ENCODE assay signal across 16 mouse cellular contexts in the genomic region with DNA sequence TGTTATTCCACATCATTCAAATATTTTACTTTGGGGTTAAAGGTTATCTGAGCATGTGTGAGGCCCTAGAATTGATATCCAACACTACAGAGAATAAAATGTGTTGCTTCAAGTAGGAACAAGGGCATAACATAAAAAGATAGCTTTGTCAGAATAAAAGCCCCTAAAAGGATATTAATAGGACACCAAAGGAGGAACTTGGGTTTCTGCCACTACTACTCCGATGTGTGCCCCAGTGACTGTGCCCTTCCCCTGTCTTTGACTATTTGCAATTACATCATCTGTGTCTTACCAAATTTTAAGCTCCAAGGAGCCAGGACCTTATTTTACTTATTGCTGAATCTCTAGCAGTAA. TPM values are rescaled to one million over a fixed set of nuclear protein-coding genes. Genes with fewer than 3 reads are reported as not detected.
DNase-seq lines count a peak whose midpoint lies in the region; ATAC-seq and TF ChIP-seq lines count a peak whose summit lies in the region.
"Had no signal": no experiment of that assay in that cellular context is flagged by ENCODE, and none has a peak within 500 bp of the region (broad histone marks: within the 10 kb centered on the region; RNA-seq: fewer than 3 reads in every experiment).

No protein-coding gene starts in this region.

- DNase-seq in cerebellum, adult 9-10 months = peak; percentile 43
- no peak for DNase-seq in cerebellum, postnatal 25 days
- peak; percentile 30 for DNase-seq in lung, postnatal 0 days (ENCODE audit: low spot score)
- no peak for DNase-seq in lung, adult 18-20 months
- DNase-seq in splenic B cell, adult 2 months (ENCODE audit: low read depth, low spot score) = peak; percentile 72
- no peak for DNase-seq in forebrain, embryonic 10.5 days (ENCODE audit: extremely low spot score, low spot score)
- DNase-seq: adrenal gland, postnatal 14 days; gastrocnemius, postnatal 25 days; heart, postnatal 36 days; kidney, adult 18-20 months; lung, embryonic 14.5 days; retina, postnatal 1 day had no signal

- no peak for ATAC-seq in lung, postnatal 0 days
- peak; percentile 69 for ATAC-seq in granulocyte monocyte progenitor cell, adult 5-6 weeks (replicated peaks; ENCODE audit: poor library complexity, severe bottlenecking)
- no peak for ATAC-seq in erythroblast, adult 5-6 weeks (replicated peaks; ENCODE audit: low FRiP score, poor library complexity, severe bottlenecking)
- ATAC-seq: midbrain, embryonic 13.5 days had no signal

- H3K4me2 ChIP-seq in lung, postnatal 0 days (replicated peaks; ENCODE audit: low read depth, low read length) = no peak overlapping the region

- WGBS in lung, postnatal 0 days = 46% methylated on average over 1 of the region's 1 CpGs
- 100% methylated on average over 1 of the region's 1 CpGs for WGBS in forebrain, embryonic 10.5 days

- peaks cover 5% of the 10 kb centered on the region; the same call in 1 of the 2 replicates for H3K36me3 ChIP-seq in lung, postnatal 0 days (ENCODE audit: insufficient read depth, low read length)
- H3K36me3 ChIP-seq in splenic B cell, adult 2 months (ENCODE audit: control insufficient read depth, insufficient read depth, low read length, poor library complexity, severe bottlenecking) = peaks cover 5% of the 10 kb centered on the region
- H3K36me3 ChIP-seq in forebrain, embryonic 10.5 days (replicated peaks) = peaks cover 25% of the 10 kb centered on the region

- TF ChIP-seq CTCF in lung, postnatal 0 days (IDR thresholded peaks at IDR 0.05) = no peak

- H3K9ac ChIP-seq in lung, postnatal 0 days (replicated peaks; ENCODE audit: low read depth) = no peak overlapping the region

- peaks cover 3% of the 10 kb centered on the region; the same call in 1 of the 2 replicates for H3K4me1 ChIP-seq in lung, postnatal 0 days (ENCODE audit: insufficient read depth, low read depth, low read length)
- peaks cover 16% of the 10 kb centered on the region for H3K4me1 ChIP-seq in forebrain, embryonic 10.5 days

- H3K27ac ChIP-seq in lung, postnatal 0 days (ENCODE audit: low read length) = no peak overlapping the region
- H3K27ac ChIP-seq in forebrain, embryonic 10.5 days = no peak overlapping the region
- H3K27ac ChIP-seq: midbrain, embryonic 13.5 days had no signal

- no peaks in the 10 kb centered on the region for H3K27me3 ChIP-seq in lung, postnatal 0 days (replicated peaks; ENCODE audit: insufficient read depth, low read length)
- H3K27me3 ChIP-seq in splenic B cell, adult 2 months (ENCODE audit: control insufficient read depth, insufficient read depth, low read length, poor library complexity, severe bottlenecking) = no peaks in the 10 kb centered on the region
- no peaks in the 10 kb centered on the region for H3K27me3 ChIP-seq in forebrain, embryonic 10.5 days (ENCODE audit: poor library complexity, severe bottlenecking)
- H3K27me3 ChIP-seq: midbrain, embryonic 13.5 days had no signal

- H3K4me3 ChIP-seq in lung, postnatal 0 days (ENCODE audit: low read depth, low read length) = no peak overlapping the region
- H3K4me3 ChIP-seq in forebrain, embryonic 10.5 days = no peak overlapping the region

- no peaks in the 10 kb centered on the region for H3K9me3 ChIP-seq in lung, postnatal 0 days (ENCODE audit: low read length)
- no peaks in the 10 kb centered on the region for H3K9me3 ChIP-seq in forebrain, embryonic 10.5 days
- H3K9me3 ChIP-seq: midbrain, embryonic 13.5 days had no signal

- no peak for TF ChIP-seq EP300 in lung, postnatal 0 days (IDR thresholded peaks at IDR 0.05)

RNA-seq across cellular contexts. Expression of a gene that starts 1.5 kb away (rescaled TPM):
- 660 and 704 TPM in 2 replicates for polyA plus RNA-seq in lung, postnatal 0 days (2015; fragmentation: Nextera tagmentation; extraction: Ambion mirVana)
- 4,428 and 5,155 TPM in 2 replicates for total RNA-seq in granulocyte monocyte progenitor cell, adult 5-6 weeks (2014; fragmentation: Nextera tagmentation)
- total RNA-seq in granulocyte monocyte progenitor cell, adult 5-6 weeks (2017) = 1,402 and 1,539 TPM in 2 replicates
- polyA plus RNA-seq in forebrain, embryonic 10.5 days (2016; fragmentation: Nextera tagmentation; extraction: Ambion mirVana) = 1,077 and 1,102 TPM in 2 replicates
- 450 and 571 TPM in 2 replicates for total RNA-seq in erythroblast, adult 5-6 weeks (2015; ENCODE audit: low replicate concordance)
- total RNA-seq in erythroblast, adult 5-6 weeks (2017; ENCODE audit: low replicate concordance) = 170 and 268 TPM in 2 replicates

RNA-seq across cellular contexts. Expression of a gene that starts 1.7 kb away (rescaled TPM):
- polyA plus RNA-seq in lung, postnatal 0 days (2015; fragmentation: Nextera tagmentation; extraction: Ambion mirVana) = 0.10 and 0.20 TPM in 2 replicates
- total RNA-seq in granulocyte monocyte progenitor cell, adult 5-6 weeks (2014; fragmentation: Nextera tagmentation) = 1.2 TPM in 1 of 2 replicates, not detected in the other
- 0.47 TPM in 1 of 2 replicates, not detected in the other for total RNA-seq in granulocyte monocyte progenitor cell, adult 5-6 weeks (2017)
- polyA plus RNA-seq in forebrain, embryonic 10.5 days (2016; fragmentation: Nextera tagmentation; extraction: Ambion mirVana) = 0.21 and 0.37 TPM in 2 replicates
- not detected in 2 replicates for total RNA-seq in erythroblast, adult 5-6 weeks (2015; ENCODE audit: low replicate concordance)
- total RNA-seq in erythroblast, adult 5-6 weeks (2017; ENCODE audit: low replicate concordance) = not detected in 2 replicates
- total RNA-seq: gastrocnemius, postnatal 25 days; heart, postnatal 36 days had no signal
- polyA plus RNA-seq: C2C12 had no signal

RNA-seq across cellular contexts. Expression of a gene that starts 23.2 kb away (rescaled TPM):
- 23.8 and 23.9 TPM in 2 replicates for polyA plus RNA-seq in lung, postnatal 0 days (2015; fragmentation: Nextera tagmentation; extraction: Ambion mirVana)
- 26.6 and 36.1 TPM in 2 replicates for total RNA-seq in granulocyte monocyte progenitor cell, adult 5-6 weeks (2014; fragmentation: Nextera tagmentation)
- 59.9 and 69.5 TPM in 2 replicates for total RNA-seq in granulocyte monocyte progenitor cell, adult 5-6 weeks (2017)
- polyA plus RNA-seq in forebrain, embryonic 10.5 days (2016; fragmentation: Nextera tagmentation; extraction: Ambion mirVana) = 51.3 and 53.6 TPM in 2 replicates
- 2.3 and 4.2 TPM in 2 replicates for total RNA-seq in erythroblast, adult 5-6 weeks (2015; ENCODE audit: low replicate concordance)
- total RNA-seq in erythroblast, adult 5-6 weeks (2017; ENCODE audit: low replicate concordance) = 11.1 and 15.8 TPM in 2 replicates

RNA-seq across cellular contexts. Expression of a gene that starts 34.6 kb away (rescaled TPM):
- polyA plus RNA-seq in lung, postnatal 0 days (2015; fragmentation: Nextera tagmentation; extraction: Ambion mirVana) = 23.4 and 28.2 TPM in 2 replicates
- total RNA-seq in granulocyte monocyte progenitor cell, adult 5-6 weeks (2014; fragmentation: Nextera tagmentation) = 34.5 and 53.7 TPM in 2 replicates
- 21.1 and 46.2 TPM in 2 replicates for total RNA-seq in granulocyte monocyte progenitor cell, adult 5-6 weeks (2017)
- polyA plus RNA-seq in forebrain, embryonic 10.5 days (2016; fragmentation: Nextera tagmentation; extraction: Ambion mirVana) = 19.3 and 19.4 TPM in 2 replicates
- 17.7 and 21.1 TPM in 2 replicates for total RNA-seq in erythroblast, adult 5-6 weeks (2015; ENCODE audit: low replicate concordance)
- total RNA-seq in erythroblast, adult 5-6 weeks (2017; ENCODE audit: low replicate concordance) = 13.6 and 22.0 TPM in 2 replicates

Comparison
In these comparisons a context has a peak if more than half of its experiments do, and no peak if none do; other contexts are left out.
1. DNase-seq: peak in cerebellum, adult 9-10 months (single experiment), lung, postnatal 0 days (single experiment) and splenic B cell, adult 2 months (single experiment); none in cerebellum, postnatal 25 days (0 of 2), lung, adult 18-20 months (0 of 2) and forebrain, embryonic 10.5 days (single experiment).